ENCODE assay signal across 8 mouse cellular contexts in the genomic region with DNA sequence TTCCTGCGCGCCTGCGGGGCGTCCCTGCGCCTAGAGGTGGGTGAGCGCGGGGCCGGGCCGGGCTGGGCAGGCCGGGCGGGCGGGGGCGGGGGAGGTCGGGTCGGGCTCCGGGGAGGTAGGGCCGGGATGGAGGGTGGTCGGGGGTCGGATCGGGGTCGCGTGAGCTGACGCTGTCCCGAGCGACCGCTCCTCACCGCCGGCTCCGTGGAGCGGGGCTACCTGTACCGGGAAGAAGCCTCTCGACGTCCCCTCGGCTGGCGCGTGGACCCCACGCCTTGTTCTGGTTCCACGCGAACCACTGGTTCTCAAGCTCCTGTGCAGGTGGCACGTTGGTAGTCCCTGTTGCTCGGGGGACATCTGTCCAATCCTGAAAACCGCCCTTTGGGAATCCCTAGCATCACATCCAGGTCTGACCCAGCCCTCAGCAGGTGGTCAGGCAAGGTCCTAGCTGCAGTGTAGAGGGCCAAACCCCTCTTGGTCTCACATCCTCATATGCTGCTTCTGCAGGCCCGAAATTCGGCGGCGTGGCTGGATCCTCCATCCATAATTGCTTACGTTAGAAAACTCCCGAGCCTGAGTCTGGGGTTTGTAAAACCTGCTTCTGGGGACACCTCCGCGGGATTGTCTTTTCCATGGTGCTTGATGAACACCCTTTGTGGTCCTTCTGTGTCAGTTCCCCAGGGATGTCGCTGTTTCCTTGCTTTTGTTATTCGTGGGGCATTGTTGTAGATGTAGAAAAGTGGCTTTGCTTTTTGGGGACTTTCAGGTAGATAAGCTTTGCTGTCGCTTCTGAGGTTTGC. TPM values are rescaled to one million over a fixed set of nuclear protein-coding genes. Genes with fewer than 3 reads are reported as not detected.
A peak's percentile ranks its signal among the peaks of the same experiment; 100 is the strongest.
DNase-seq lines count a peak whose midpoint lies in the region; ATAC-seq and TF ChIP-seq lines count a peak whose summit lies in the region.

No protein-coding gene starts in this region.

- no peak for TF ChIP-seq CTCF in lung, adult 2 months (IDR thresholded peaks at IDR 0.05; ENCODE audit: insufficient read depth, low read length)

- peak overlapping the region; percentile 92 for H3K27ac ChIP-seq in embryonic facial prominence, embryonic 10.5 days (replicated peaks)
- peak overlapping the region; percentile 92 for H3K27ac ChIP-seq in intestine, embryonic 16.5 days (ENCODE audit: low read length)
- H3K27ac ChIP-seq in midbrain, embryonic 16.5 days (ENCODE audit: low read length): peak overlapping the region; percentile 78

- no peak for TF ChIP-seq POLR2A in lung, adult 2 months (IDR thresholded peaks at IDR 0.05; ENCODE audit: borderline replicate concordance, extremely low read depth, low read depth, low read length)

- H3K9ac ChIP-seq in intestine, embryonic 16.5 days (ENCODE audit: low read depth, low read length): peak overlapping the region; percentile 98
- H3K9ac ChIP-seq in midbrain, embryonic 16.5 days (ENCODE audit: low read depth, low read length): peak overlapping the region; percentile 87

- peaks cover 4% of the 10 kb centered on the region for H3K36me3 ChIP-seq in embryonic facial prominence, embryonic 10.5 days (replicated peaks)
- H3K36me3 ChIP-seq in intestine, embryonic 16.5 days (ENCODE audit: control insufficient read depth, insufficient read depth, low read length): no peaks in the 10 kb centered on the region
- H3K36me3 ChIP-seq in midbrain, embryonic 16.5 days (ENCODE audit: control insufficient read depth, insufficient read depth, low read length): no peaks in the 10 kb centered on the region

- peak overlapping the region; percentile 98 for H3K4me3 ChIP-seq in lung, adult 2 months (replicated peaks; ENCODE audit: extremely low read depth, low read depth, low read length)
- H3K4me3 ChIP-seq in embryonic facial prominence, embryonic 10.5 days: peak overlapping the region; percentile 96
- H3K4me3 ChIP-seq in intestine, embryonic 16.5 days (ENCODE audit: low read length): peak overlapping the region; percentile 91
- H3K4me3 ChIP-seq in midbrain, embryonic 16.5 days (ENCODE audit: low read depth, low read length): peak overlapping the region; percentile 86

- peak overlapping the region; percentile 89 for H3K4me2 ChIP-seq in intestine, embryonic 16.5 days (ENCODE audit: low read depth, low read length)
- peak overlapping the region; percentile 73 for H3K4me2 ChIP-seq in midbrain, embryonic 16.5 days (ENCODE audit: low read length)

- H3K27me3 ChIP-seq in embryonic facial prominence, embryonic 10.5 days (replicated peaks; ENCODE audit: low read depth, poor library complexity, severe bottlenecking): no peaks in the 10 kb centered on the region
- no peaks in the 10 kb centered on the region for H3K27me3 ChIP-seq in intestine, embryonic 16.5 days (replicated peaks; ENCODE audit: control insufficient read depth, insufficient read depth, low read length)
- no peaks in the 10 kb centered on the region for H3K27me3 ChIP-seq in midbrain, embryonic 16.5 days (ENCODE audit: control insufficient read depth, insufficient read depth, low read depth, low read length)

- no peak for DNase-seq in lung, adult 2 months
- DNase-seq in lung, postnatal 14 days: no peak
- DNase-seq in MN1 (ENCODE audit: low spot score): peak; percentile 72
- DNase-seq in embryonic facial prominence, embryonic 10.5 days (ENCODE audit: low spot score): no peak
- no peak for DNase-seq in layer of hippocampus, adult 9-10 months (ENCODE audit: low spot score)
- DNase-seq in adrenal gland, postnatal 10 days: no peak

- H3K9me3 ChIP-seq in embryonic facial prominence, embryonic 10.5 days: no peaks in the 10 kb centered on the region
- H3K9me3 ChIP-seq in intestine, embryonic 16.5 days (ENCODE audit: control insufficient read depth, low read length): no peaks in the 10 kb centered on the region
- no peaks in the 10 kb centered on the region for H3K9me3 ChIP-seq in midbrain, embryonic 16.5 days (replicated peaks; ENCODE audit: control insufficient read depth, low read length, poor library complexity, severe bottlenecking)

- peaks cover 5% of the 10 kb centered on the region; the same call in 1 of the 2 replicates for H3K4me1 ChIP-seq in lung, adult 2 months (ENCODE audit: control insufficient read depth, insufficient read depth, low read length)
- H3K4me1 ChIP-seq in embryonic facial prominence, embryonic 10.5 days: peaks cover 28% of the 10 kb centered on the region
- peaks cover 14% of the 10 kb centered on the region for H3K4me1 ChIP-seq in intestine, embryonic 16.5 days (ENCODE audit: control insufficient read depth, insufficient read depth, low read length)
- H3K4me1 ChIP-seq in midbrain, embryonic 16.5 days (ENCODE audit: control insufficient read depth, insufficient read depth, low read length): peaks cover 18% of the 10 kb centered on the region

- ATAC-seq in intestine, embryonic 16.5 days: peak; percentile 17; the same call in 1 of the 2 replicates
- ATAC-seq in midbrain, embryonic 16.5 days: peak; percentile 65

- 1% methylated on average over 53 of the region's 53 CpGs for WGBS in lung, adult 2 months
- WGBS in embryonic facial prominence, embryonic 10.5 days: 2% methylated on average over 53 of the region's 53 CpGs
- 2% methylated on average over 49 of the region's 53 CpGs for WGBS in intestine, embryonic 16.5 days
- under 1% methylated on average over 44 of the region's 53 CpGs for WGBS in midbrain, embryonic 16.5 days

RNA-seq across cellular contexts. Expression of a gene that starts 31.2 kb away (rescaled TPM):
- polyA plus RNA-seq in lung, adult 2 months (2012; rRNA removed): 50.9 and 56.2 TPM in 2 replicates
- polyA plus RNA-seq in embryonic facial prominence, embryonic 10.5 days (2016; fragmentation: Nextera tagmentation; extraction: Ambion mirVana): 50.3 and 55.1 TPM in 2 replicates
- 23.9 and 24.0 TPM in 2 replicates for polyA plus RNA-seq in intestine, embryonic 16.5 days (2015; fragmentation: Nextera tagmentation; extraction: Ambion mirVana)
- polyA plus RNA-seq in midbrain, embryonic 16.5 days (2015; fragmentation: Nextera tagmentation; extraction: Ambion mirVana): 65.6 and 67.2 TPM in 2 replicates
- 10 to 100 TPM; 53.1 to 70.4 TPM for total RNA-seq in adrenal gland, postnatal 10 days (2021)

RNA-seq across cellular contexts. Expression of a gene that starts 57.8 kb away (rescaled TPM):
- polyA plus RNA-seq in lung, adult 2 months (2012; rRNA removed): not detected in 2 replicates
- 0.11 TPM in 1 of 2 replicates, not detected in the other for polyA plus RNA-seq in embryonic facial prominence, embryonic 10.5 days (2016; fragmentation: Nextera tagmentation; extraction: Ambion mirVana)
- not detected in 2 replicates for polyA plus RNA-seq in intestine, embryonic 16.5 days (2015; fragmentation: Nextera tagmentation; extraction: Ambion mirVana)
- polyA plus RNA-seq in midbrain, embryonic 16.5 days (2015; fragmentation: Nextera tagmentation; extraction: Ambion mirVana): not detected in 2 replicates
- total RNA-seq in adrenal gland, postnatal 10 days (2021): not detected
